Mouse (Mus musculus) neural tube, embryonic 12.5 days (tissue): ENCODE measurements around the gene Hand2. TPM values are rescaled to one million over a fixed set of nuclear protein-coding genes. Genes with fewer than 3 reads are reported as not detected.

ENCODE experiments used
- ATAC-seq: fragments of 200-750 bp; cut with Nextera tagmentation; 2 replicates; pipeline ENCODE4 v1.8.0; 2017; ENCODE audit warnings: low read depth, mild to moderate bottlenecking, moderate TSS enrichment, moderate library complexity; ENCODE audit not compliant: low FRiP score
- H3K27ac ChIP-seq: fragments of 300-500 bp; sonication (generic); 2 replicates; pipeline ENCODE4 v1.5.1; 2016
- H3K27me3 ChIP-seq: fragments of 300-500 bp; sonication (generic); replicated peaks from 2 replicates; pipeline ENCODE4 v1.6.1; 2016; ENCODE audit warnings: mild to moderate bottlenecking
- H3K36me3 ChIP-seq: fragments of 300-500 bp; sonication (generic); 2 replicates; pipeline ENCODE4 v1.6.1; 2016; ENCODE audit warnings: mild to moderate bottlenecking
- H3K4me1 ChIP-seq: fragments of 300-500 bp; sonication (generic); 2 replicates; pipeline ENCODE4 v1.6.1; 2016
- H3K4me2 ChIP-seq: fragments of 300-500 bp; sonication (generic); replicated peaks from 2 replicates; pipeline ENCODE4 v1.6.1; 2016; ENCODE audit warnings: mild to moderate bottlenecking
- H3K4me3 ChIP-seq: fragments of 300-500 bp; sonication (generic); 2 replicates; pipeline ENCODE4 v1.5.1; 2016
- H3K9ac ChIP-seq: fragments of 300-500 bp; sonication (generic); 2 replicates; pipeline ENCODE4 v1.6.1; 2016; ENCODE audit warnings: mild to moderate bottlenecking
- H3K9me3 ChIP-seq: fragments of 300-500 bp; sonication (generic); 2 replicates; pipeline ENCODE4 v1.6.1; 2016; ENCODE audit warnings: mild to moderate bottlenecking
- WGBS: fragments of 180-500 bp; shearing (Covaris S2); methylation state at CpG from one replicate; pipeline ENCODE4 v1.1.7; 2016; 5-methylcytosine and 5-hydroxymethylcytosine counted together
- polyA plus RNA-seq: library from polyadenylated mRNA; unstranded; fragments of >200 nt; fragmentation: Nextera tagmentation; extraction: Ambion mirVana; gene quantifications from 2 replicates; pipeline ENCODE4 v1.2.1, GENCODE M21; 2016

The Hand2 gene
- polyA plus RNA-seq, 1 experiment from 2014 or later = 0.13 TPM

- H3K4me1 ChIP-seq = no peaks in the 10 kb centered on the region
- H3K9me3 ChIP-seq = no peaks in the 10 kb centered on the region
- H3K4me2 ChIP-seq = no peak overlapping the region
- H3K9ac ChIP-seq = no peak overlapping the region
- H3K27ac ChIP-seq = no peak overlapping the region
- H3K4me3 ChIP-seq = no peak overlapping the region
- H3K27me3 ChIP-seq = peaks cover 97% of the 10 kb centered on the region
- WGBS = under 1% methylated on average over 23 of the region's 23 CpGs
- H3K36me3 ChIP-seq = no peaks in the 10 kb centered on the region
- ATAC-seq = no peak
Measured at GRCm38 (mm10) chr8:57348866-57349520, 28.2 kb downstream of the Hand2 start.

- Histone ChIP-seq H3K4me2 (no peak overlapping the region), H3K9me3 (no peaks in the 10 kb centered on the region), H3K27ac (no peak overlapping the region), H3K36me3 (no peaks in the 10 kb centered on the region), H3K9ac (no peak overlapping the region), H3K4me3 (no peak overlapping the region), H3K4me1 (no peaks in the 10 kb centered on the region), H3K27me3 (peaks cover 76% of the 10 kb centered on the region)
- WGBS = 22% methylated on average over 2 of the region's 2 CpGs
- no peak for ATAC-seq
Measured at GRCm38 (mm10) chr8:57351861-57352260, 31.1 kb downstream of the Hand2 start.

- peak overlapping the region; percentile 41; the same call in 1 of the 2 replicates for H3K9ac ChIP-seq
- H3K4me2 ChIP-seq = peak overlapping the region; percentile 76
- H3K27me3 ChIP-seq = peaks cover 59% of the 10 kb centered on the region
- under 1% methylated on average over 37 of the region's 37 CpGs for WGBS
- H3K27ac ChIP-seq = no peak overlapping the region
- H3K36me3 ChIP-seq = no peaks in the 10 kb centered on the region
- no peaks in the 10 kb centered on the region for H3K4me1 ChIP-seq
- H3K4me3 ChIP-seq = peak overlapping the region; percentile 36
- ATAC-seq = peak; percentile 94
- no peaks in the 10 kb centered on the region for H3K9me3 ChIP-seq
Measured at GRCm38 (mm10) chr8:57353346-57354305, 32.8 kb downstream of the Hand2 start.

GRCm38 (mm10) chr8:57354876-57355275 lies 34.1 kb downstream of the Hand2 start:
- no peak for ATAC-seq
- Histone ChIP-seq H3K4me2 (no peak overlapping the region), H3K27ac (no peak overlapping the region), H3K9ac (no peak overlapping the region), H3K9me3 (no peaks in the 10 kb centered on the region), H3K4me3 (no peak overlapping the region), H3K27me3 (peaks cover 46% of the 10 kb centered on the region), H3K36me3 (no peaks in the 10 kb centered on the region), H3K4me1 (no peaks in the 10 kb centered on the region)
- WGBS = 48% methylated on average over 2 of the region's 2 CpGs

- H3K27me3 ChIP-seq = peaks cover 29% of the 10 kb centered on the region
- H3K27ac ChIP-seq = no peak overlapping the region
- H3K36me3 ChIP-seq = no peaks in the 10 kb centered on the region
- no peak for ATAC-seq
- no peak overlapping the region for H3K4me2 ChIP-seq
- H3K9me3 ChIP-seq = no peaks in the 10 kb centered on the region
- H3K4me3 ChIP-seq = no peak overlapping the region
- no peak overlapping the region for H3K9ac ChIP-seq
- WGBS = 69% methylated on average over 9 of the region's 9 CpGs
- H3K4me1 ChIP-seq = no peaks in the 10 kb centered on the region
Measured at GRCm38 (mm10) chr8:57356529-57357325, 35.9 kb downstream of the Hand2 start.

GRCm38 (mm10) chr8:57360493-57360892 lies 39.7 kb downstream of the Hand2 start:
- 73% methylated on average over 2 of the region's 2 CpGs for WGBS
- Histone ChIP-seq H3K9ac (no peak overlapping the region), H3K4me1 (no peaks in the 10 kb centered on the region), H3K27ac (no peak overlapping the region), H3K36me3 (no peaks in the 10 kb centered on the region), H3K27me3 (no peaks in the 10 kb centered on the region; the same call in 1 of the 2 replicates), H3K4me3 (no peak overlapping the region), H3K9me3 (no peaks in the 10 kb centered on the region), H3K4me2 (no peak overlapping the region)
- ATAC-seq = no peak

GRCm38 (mm10) chr8:57361003-57361805 lies 40.4 kb downstream of the Hand2 start:
- 75% methylated on average over 8 of the region's 8 CpGs for WGBS
- H3K4me1 ChIP-seq = no peaks in the 10 kb centered on the region

GRCm38 (mm10) chr8:57362881-57363280 lies 42.1 kb downstream of the Hand2 start:
- WGBS = 85% methylated on average over 2 of the region's 2 CpGs
- Histone ChIP-seq H3K27ac (no peak overlapping the region), H3K4me2 (no peak overlapping the region), H3K9me3 (no peaks in the 10 kb centered on the region), H3K4me3 (no peak overlapping the region), H3K36me3 (no peaks in the 10 kb centered on the region), H3K4me1 (no peaks in the 10 kb centered on the region), H3K27me3 (no peaks in the 10 kb centered on the region; the same call in 1 of the 2 replicates), H3K9ac (no peak overlapping the region)
- no peak for ATAC-seq

More at GRCm38 (mm10) chr8:57361003-57361805, 40.4 kb downstream of the Hand2 start:
- ATAC-seq = no peak
- no peak overlapping the region for H3K9ac ChIP-seq
- no peaks in the 10 kb centered on the region for H3K9me3 ChIP-seq
- no peaks in the 10 kb centered on the region; the same call in 1 of the 2 replicates for H3K27me3 ChIP-seq
- H3K36me3 ChIP-seq = no peaks in the 10 kb centered on the region
- no peak overlapping the region for H3K27ac ChIP-seq
- H3K4me3 ChIP-seq = no peak overlapping the region
- no peak overlapping the region for H3K4me2 ChIP-seq

GRCm38 (mm10) chr8:57374044-57374443 lies 53.3 kb downstream of the Hand2 start:
- ATAC-seq = no peak
- no peaks in the 10 kb centered on the region for H3K36me3 ChIP-seq
- H3K27ac ChIP-seq = no peak overlapping the region
- WGBS = 88% methylated on average over 2 of the region's 2 CpGs
- peaks cover 2% of the 10 kb centered on the region; the same call in 1 of the 2 replicates for H3K9me3 ChIP-seq
- H3K9ac ChIP-seq = no peak overlapping the region
- no peaks in the 10 kb centered on the region for H3K4me1 ChIP-seq
- H3K4me3 ChIP-seq = no peak overlapping the region
- no peak overlapping the region for H3K4me2 ChIP-seq
- no peaks in the 10 kb centered on the region for H3K27me3 ChIP-seq
